Mouse (Mus musculus): ENCODE measurements at regions not wholly inside any gene's neighbourhood (a gene's known extent, or its start where the extent isn't known, plus 50 kb on each side); places are given as distances from the start of the nearest gene placed in this dataset.

- no peak for TF ChIP-seq CTCF (IDR thresholded peaks at IDR 0.05; ENCODE audit: low read depth)
- no peak for TF ChIP-seq EP300 (IDR thresholded peaks at IDR 0.05; ENCODE audit: low read depth)
These were observed 292.8 kb upstream of the Gm6657 start for GRCm38 (mm10) chr12:77901254-77901653.

All from heart, postnatal 0 days (tissue).